Comparison of ENCODE assay signal across 8 mouse cellular contexts in genomic region chr19:46452052-46452827, GRCm38 (mm10). TPM values are rescaled to one million over a fixed set of nuclear protein-coding genes. Genes with fewer than 3 reads are reported as not detected.
DNase-seq lines count a peak whose midpoint lies in the region; ATAC-seq and TF ChIP-seq lines count a peak whose summit lies in the region.

No protein-coding gene starts in this region.

- no peak for TF ChIP-seq POLR2A in liver, adult 2 months (IDR thresholded peaks at IDR 0.05; ENCODE audit: extremely low read depth, insufficient read depth, low read length)

- ATAC-seq in neural tube, embryonic 13.5 days (ENCODE audit: low read depth), result peak; percentile 45

- no peaks in the 10 kb centered on the region for H3K79me3 ChIP-seq in C2C12 (ENCODE audit: low read depth)

- no peaks in the 10 kb centered on the region for H3K9me3 ChIP-seq in neural tube, embryonic 13.5 days

- peak; percentile 41 for TF ChIP-seq CTCF in C2C12 (IDR thresholded peaks at IDR 0.05; ENCODE audit: control insufficient read depth, insufficient read depth, insufficient read length)
- peak; percentile 92 for TF ChIP-seq CTCF in liver, adult 2 months (IDR thresholded peaks at IDR 0.05; ENCODE audit: low read depth, low read length)

- intact Hi-C loops in gastrocnemius, postnatal 14 days (cut with DNase I; ENCODE audit: low total_unique reads), result no loop called here

- H3K4me1 ChIP-seq in liver, adult 2 months (ENCODE audit: control insufficient read depth, insufficient read depth, low read length), result peaks cover 32% of the 10 kb centered on the region
- peaks cover 63% of the 10 kb centered on the region for H3K4me1 ChIP-seq in neural tube, embryonic 13.5 days (replicated peaks)

- no peak overlapping the region for H3K27ac ChIP-seq in liver, adult 2 months (replicated peaks; ENCODE audit: insufficient read depth, low read depth, low read length)
- H3K27ac ChIP-seq in neural tube, embryonic 13.5 days (replicated peaks), result peak overlapping the region; percentile 62

- H3K4me3 ChIP-seq in C2C12 (ENCODE audit: insufficient read depth, poor library complexity, severe bottlenecking), result no peak overlapping the region
- no peak overlapping the region for H3K4me3 ChIP-seq in liver, adult 2 months (ENCODE audit: insufficient read depth, low read depth, low read length)
- H3K4me3 ChIP-seq in neural tube, embryonic 13.5 days, result no peak overlapping the region

- no peaks in the 10 kb centered on the region for H3K27me3 ChIP-seq in C2C12 (ENCODE audit: control insufficient read depth, insufficient read depth, insufficient read length)
- H3K27me3 ChIP-seq in liver, adult 2 months (ENCODE audit: control insufficient read depth, insufficient read depth, low read length), result no peaks in the 10 kb centered on the region
- no peaks in the 10 kb centered on the region for H3K27me3 ChIP-seq in neural tube, embryonic 13.5 days

- H3K4me2 ChIP-seq in neural tube, embryonic 13.5 days, result no peak overlapping the region

- peak; percentile 63 for DNase-seq in ES-CJ7 (ENCODE audit: low read depth, low spot score)
- DNase-seq in cerebellum, postnatal 36 days, result peak; percentile 56 to 60
- DNase-seq in gastrocnemius, postnatal 14 days, result peak; percentile 60
- peak; percentile 72 for DNase-seq in kidney, adult 9 months
- DNase-seq in liver, adult 2 months (ENCODE audit: extremely low read depth, low read depth, low spot score), result peak; percentile 71
- no peak for DNase-seq in testis, postnatal 10 days (ENCODE audit: low spot score)

- 33% methylated on average over 10 of the region's 10 CpGs for WGBS in liver, adult 2 months
- 32% methylated on average over 10 of the region's 10 CpGs for WGBS in neural tube, embryonic 13.5 days

- H3K79me2 ChIP-seq in C2C12 (ENCODE audit: control insufficient read depth, insufficient read depth), result peaks cover 34% of the 10 kb centered on the region
- H3K79me2 ChIP-seq in liver, adult 2 months (ENCODE audit: control insufficient read depth, insufficient read depth, low read length), result no peaks in the 10 kb centered on the region

- peaks cover 17% of the 10 kb centered on the region for H3K36me3 ChIP-seq in C2C12 (ENCODE audit: control insufficient read depth, insufficient read depth)
- no peaks in the 10 kb centered on the region for H3K36me3 ChIP-seq in liver, adult 2 months (ENCODE audit: control insufficient read depth, insufficient read depth, low read length)
- peaks cover 33% of the 10 kb centered on the region for H3K36me3 ChIP-seq in neural tube, embryonic 13.5 days

- H3ac ChIP-seq in C2C12 (ENCODE audit: control insufficient read depth, insufficient read length, low read depth), result no peak overlapping the region

- H3K9ac ChIP-seq in liver, adult 2 months (ENCODE audit: low read depth, low read length), result peak overlapping the region; percentile 12; the same call in 1 of the 2 replicates
- H3K9ac ChIP-seq in neural tube, embryonic 13.5 days, result peak overlapping the region; percentile 23; the same call in 1 of the 2 replicates

TF ChIP-seq in C2C12, 6 proteins besides CTCF, POLR2A, EP300 and RAD21:
- TF ChIP-seq FOSL1 (IDR thresholded peaks at IDR 0.05; ENCODE audit: insufficient read depth, low read length, poor library complexity, severe bottlenecking), result no peak
- TF ChIP-seq MYOD1 (IDR thresholded peaks at IDR 0.05; ENCODE audit: control insufficient read depth, insufficient read length, low read depth), result no peak
- no peak for TF ChIP-seq USF1 (IDR thresholded peaks at IDR 0.05; ENCODE audit: low read depth)
- TF ChIP-seq CEBPB (IDR thresholded peaks at IDR 0.05; ENCODE audit: low read depth), result no peak
- TF ChIP-seq MAX (IDR thresholded peaks at IDR 0.05), result no peak

RNA-seq across cellular contexts. Expression of gene Trim8, which starts 49.3 kb away (rescaled TPM):
- polyA plus RNA-seq in C2C12 (2012; fragmentation: generic; extraction: Trizol), result 26.8 TPM
- 10 to 100 TPM; 20.1 to 23.1 TPM for total RNA-seq in gastrocnemius, postnatal 14 days (2021)
- total RNA-seq in liver, adult 2 months (2014; rRNA removed), result 7.3 and 9.9 TPM in 2 replicates
- polyA plus RNA-seq in liver, adult 2 months (2012; rRNA removed), result 17.7 and 20.0 TPM in 2 replicates
- 26.5 and 30.4 TPM in 2 replicates for polyA plus RNA-seq in neural tube, embryonic 13.5 days (2015; fragmentation: Nextera tagmentation; extraction: Ambion mirVana)

RNA-seq across cellular contexts. Expression of gene Sufu, which starts 55.5 kb away (rescaled TPM):
- 17.8 TPM for polyA plus RNA-seq in C2C12 (2012; fragmentation: generic; extraction: Trizol)
- 1 to 10 TPM; 7.6 to 9.1 TPM for total RNA-seq in gastrocnemius, postnatal 14 days (2021)
- total RNA-seq in liver, adult 2 months (2014; rRNA removed), result 1.1 and 2.3 TPM in 2 replicates
- polyA plus RNA-seq in liver, adult 2 months (2012; rRNA removed), result 2.8 and 3.2 TPM in 2 replicates
- polyA plus RNA-seq in neural tube, embryonic 13.5 days (2015; fragmentation: Nextera tagmentation; extraction: Ambion mirVana), result 24.8 and 27.9 TPM in 2 replicates

RNA-seq across cellular contexts. Expression of gene Actr1a, which starts 56.7 kb away (rescaled TPM):
- 149 TPM for polyA plus RNA-seq in C2C12 (2012; fragmentation: generic; extraction: Trizol)
- 10 to 100 TPM; 58.6 to 62.7 TPM for total RNA-seq in gastrocnemius, postnatal 14 days (2021)
- 29.7 and 32.5 TPM in 2 replicates for total RNA-seq in liver, adult 2 months (2014; rRNA removed)
- 40.9 and 46.2 TPM in 2 replicates for polyA plus RNA-seq in liver, adult 2 months (2012; rRNA removed)
- polyA plus RNA-seq in neural tube, embryonic 13.5 days (2015; fragmentation: Nextera tagmentation; extraction: Ambion mirVana), result 292 and 297 TPM in 2 replicates
